Mouse (Mus musculus): ENCODE measurements around the gene Rsad1. TPM values are rescaled to one million over a fixed set of nuclear protein-coding genes. Genes with fewer than 3 reads are reported as not detected.

The Rsad1 gene
- polyA plus RNA-seq, 1 experiment from 2014 or later = 4.3 TPM

DNA sequence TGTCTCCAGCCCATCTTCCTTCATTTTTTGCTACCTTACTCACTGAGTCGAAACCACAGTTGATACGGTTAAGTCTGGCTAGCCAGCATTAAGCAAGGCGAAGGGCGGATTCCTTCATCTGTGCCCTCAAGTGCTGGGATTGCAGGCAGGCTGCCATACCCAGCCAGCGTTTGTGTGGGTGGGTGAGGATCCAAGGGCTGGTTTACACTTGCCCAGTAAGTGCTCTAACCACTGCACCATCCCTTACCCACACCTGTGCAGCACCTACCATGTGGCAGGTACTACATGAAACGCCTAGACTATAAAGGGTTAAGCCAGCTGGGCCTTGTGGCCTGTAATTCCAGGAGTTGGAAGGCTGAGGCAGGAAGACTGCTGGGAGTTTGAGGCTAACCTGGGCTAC is 1.8 kb downstream of the Rsad1 start:
- WGBS = 91% methylated on average over 6 of the region's 6 CpGs
- Histone ChIP-seq H3K4me3 (replicated peaks) (no peak overlapping the region), H3K4me2 (replicated peaks) (no peak overlapping the region), H3K9me3 (replicated peaks) (no peaks in the 10 kb centered on the region), H3K27me3 (no peaks in the 10 kb centered on the region), H3K36me3 (no peaks in the 10 kb centered on the region), H3K4me1 (peaks cover 32% of the 10 kb centered on the region), H3K27ac (replicated peaks) (no peak overlapping the region), H3K9ac (no peak overlapping the region)
- ATAC-seq (ENCODE audit: insufficient number of reproducible peaks, low FRiP score, low TSS enrichment, low read depth) = no peak

DNA sequence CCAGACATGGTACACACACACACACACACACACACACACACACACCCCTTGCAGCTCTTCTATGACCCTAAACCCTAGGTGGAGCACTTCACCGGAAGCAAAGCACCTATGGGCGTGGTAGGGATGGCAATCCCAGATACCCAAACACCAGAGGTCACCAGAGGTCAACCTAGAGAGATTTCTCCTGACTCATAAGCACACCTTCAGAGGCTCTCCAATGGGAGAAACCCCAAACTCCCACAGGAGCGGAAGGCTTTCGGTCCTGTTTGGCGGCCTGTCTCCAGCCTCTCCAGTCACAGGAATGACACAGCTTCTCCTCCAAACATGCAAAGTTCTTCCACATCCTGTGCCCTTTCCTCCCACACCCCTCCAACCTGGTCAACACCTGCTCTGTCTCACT is 2.7 kb downstream of the Rsad1 start:
- no peaks in the 10 kb centered on the region for H3K27me3 ChIP-seq
- H3K9me3 ChIP-seq (replicated peaks) = no peaks in the 10 kb centered on the region
- 92% methylated on average over 5 of the region's 5 CpGs for WGBS
- H3K4me1 ChIP-seq = peaks cover 32% of the 10 kb centered on the region
- H3K27ac ChIP-seq (replicated peaks) = no peak overlapping the region
- no peak overlapping the region for H3K4me3 ChIP-seq (replicated peaks)
- no peak overlapping the region for H3K4me2 ChIP-seq (replicated peaks)
- ATAC-seq (ENCODE audit: insufficient number of reproducible peaks, low FRiP score, low TSS enrichment, low read depth) = no peak
- H3K9ac ChIP-seq = no peak overlapping the region
- no peaks in the 10 kb centered on the region for H3K36me3 ChIP-seq

DNA sequence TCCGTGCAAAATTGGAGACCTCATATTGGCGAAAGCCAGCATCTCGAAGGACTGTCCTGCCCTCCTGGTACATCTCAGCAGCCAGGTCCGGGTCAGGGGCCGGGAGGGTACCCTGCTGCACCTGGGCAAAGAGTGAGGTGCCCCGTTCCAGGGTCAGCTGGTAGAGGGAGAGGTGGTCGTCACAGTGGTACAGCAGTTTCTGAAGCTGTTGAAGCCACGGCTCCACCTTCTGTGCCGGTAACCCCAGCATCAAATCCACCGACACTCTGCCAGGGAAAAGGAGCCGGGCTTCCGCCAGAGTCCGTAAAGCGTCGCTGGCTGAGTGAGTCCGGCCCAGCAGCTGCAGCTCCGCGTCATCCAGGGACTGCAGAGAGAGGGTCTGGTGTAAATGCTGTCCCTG is 4.6 kb downstream of the Rsad1 start:
- no peak overlapping the region for H3K9ac ChIP-seq
- WGBS = 51% methylated on average over 18 of the region's 18 CpGs

DNA sequence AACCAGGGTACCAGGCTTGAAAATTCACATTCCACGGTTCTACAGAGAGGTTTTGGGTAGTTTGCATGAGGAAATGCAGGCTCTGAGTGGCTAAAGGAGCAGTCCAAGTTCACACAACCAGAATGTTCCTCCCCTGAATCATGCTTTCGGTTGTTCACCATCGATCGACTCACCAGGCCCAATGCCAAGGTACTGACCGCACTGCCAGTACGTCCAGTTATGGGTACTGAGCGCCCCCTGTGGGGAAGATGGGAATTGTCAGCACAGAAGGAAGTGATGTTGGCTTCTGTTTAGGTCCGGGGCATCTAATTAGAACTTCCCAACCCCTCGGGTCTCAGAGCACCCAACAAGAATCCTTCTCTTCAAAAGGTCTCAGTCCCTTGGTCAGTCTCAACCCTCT is 5.1 kb downstream of the Rsad1 start:
- no peak overlapping the region for H3K9ac ChIP-seq
- H3K9me3 ChIP-seq (replicated peaks) = no peaks in the 10 kb centered on the region
- H3K4me1 ChIP-seq = peaks cover 20% of the 10 kb centered on the region
- no peaks in the 10 kb centered on the region for H3K27me3 ChIP-seq
- peak overlapping the region; percentile 36 for H3K4me2 ChIP-seq (replicated peaks)
- H3K36me3 ChIP-seq = no peaks in the 10 kb centered on the region
- ATAC-seq (ENCODE audit: insufficient number of reproducible peaks, low FRiP score, low TSS enrichment, low read depth) = 0 out of 2 replicates have a peak, but pooled peaks have one; percentile 8
- H3K4me3 ChIP-seq (replicated peaks) = no peak overlapping the region
- H3K27ac ChIP-seq (replicated peaks) = no peak overlapping the region
- 22% methylated on average over 9 of the region's 9 CpGs for WGBS

More for the DNA sequence above, 4.6 kb downstream of the Rsad1 start:
- Histone ChIP-seq H3K27me3 (no peaks in the 10 kb centered on the region), H3K9me3 (replicated peaks) (no peaks in the 10 kb centered on the region), H3K4me3 (replicated peaks) (0 out of 2 replicates have a peak overlapping the region, but pooled peaks have one; percentile 1), H3K36me3 (no peaks in the 10 kb centered on the region), H3K4me2 (replicated peaks) (peak overlapping the region; percentile 36), H3K4me1 (peaks cover 19% of the 10 kb centered on the region), H3K27ac (replicated peaks) (no peak overlapping the region)
- ATAC-seq (ENCODE audit: insufficient number of reproducible peaks, low FRiP score, low TSS enrichment, low read depth) = no peak

DNA sequence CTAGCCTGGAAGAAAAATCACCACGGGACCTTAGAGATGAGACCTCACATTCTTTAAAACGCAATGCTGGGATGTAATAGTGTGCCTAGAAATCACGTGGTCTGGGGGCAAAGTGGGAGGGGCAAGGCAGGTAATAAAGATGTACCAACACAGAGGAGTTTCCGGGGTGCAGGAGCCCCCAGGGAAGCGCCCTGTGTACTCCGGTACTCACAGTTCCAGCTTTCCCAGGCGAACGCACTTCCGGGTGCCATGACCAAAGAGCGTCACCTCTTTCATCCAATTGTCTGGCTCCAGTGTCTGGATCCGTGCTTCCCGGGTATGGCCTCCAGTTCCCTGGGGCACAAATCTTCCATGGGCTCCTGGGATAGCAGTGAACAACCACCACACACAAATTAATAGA is 5.7 kb downstream of the Rsad1 start:
- H3K9me3 ChIP-seq (replicated peaks) = no peaks in the 10 kb centered on the region
- WGBS = 83% methylated on average over 12 of the region's 12 CpGs
- H3K4me3 ChIP-seq (replicated peaks) = no peak overlapping the region
- no peak overlapping the region for H3K9ac ChIP-seq
- ATAC-seq (ENCODE audit: insufficient number of reproducible peaks, low FRiP score, low TSS enrichment, low read depth) = no peak
- H3K4me2 ChIP-seq (replicated peaks) = no peak overlapping the region
- no peak overlapping the region for H3K27ac ChIP-seq (replicated peaks)
- H3K36me3 ChIP-seq = no peaks in the 10 kb centered on the region
- peaks cover 22% of the 10 kb centered on the region for H3K4me1 ChIP-seq
- no peaks in the 10 kb centered on the region for H3K27me3 ChIP-seq

DNA sequence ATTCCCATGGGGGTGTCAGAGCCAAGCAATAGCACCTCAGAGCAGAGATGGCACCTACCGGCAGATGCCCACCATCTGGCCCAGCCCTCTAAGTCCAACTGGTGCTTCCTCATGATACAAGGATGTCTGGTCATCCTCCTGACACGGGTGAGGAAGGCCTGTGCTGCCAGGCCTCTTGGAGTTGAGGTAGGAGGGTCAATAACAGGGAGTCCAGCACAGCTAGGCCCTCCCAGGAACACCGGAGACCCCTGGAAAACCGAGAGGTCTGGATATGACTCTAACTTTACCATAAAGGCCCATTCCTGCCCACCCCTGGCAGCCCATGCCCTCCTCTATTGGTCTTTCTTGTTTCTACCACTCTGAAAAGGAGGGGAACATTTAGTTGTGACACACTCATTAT is 6.7 kb downstream of the Rsad1 start:
- H3K27ac ChIP-seq (replicated peaks) = no peak overlapping the region
- WGBS = 82% methylated on average over 4 of the region's 4 CpGs
- H3K9ac ChIP-seq = no peak overlapping the region
- no peaks in the 10 kb centered on the region for H3K36me3 ChIP-seq
- ATAC-seq (ENCODE audit: insufficient number of reproducible peaks, low FRiP score, low TSS enrichment, low read depth) = no peak
- H3K4me1 ChIP-seq = peaks cover 17% of the 10 kb centered on the region; the same call in 1 of the 2 replicates
- no peaks in the 10 kb centered on the region for H3K27me3 ChIP-seq
- H3K4me2 ChIP-seq (replicated peaks) = no peak overlapping the region
- H3K4me3 ChIP-seq (replicated peaks) = no peak overlapping the region
- no peaks in the 10 kb centered on the region for H3K9me3 ChIP-seq (replicated peaks)

DNA sequence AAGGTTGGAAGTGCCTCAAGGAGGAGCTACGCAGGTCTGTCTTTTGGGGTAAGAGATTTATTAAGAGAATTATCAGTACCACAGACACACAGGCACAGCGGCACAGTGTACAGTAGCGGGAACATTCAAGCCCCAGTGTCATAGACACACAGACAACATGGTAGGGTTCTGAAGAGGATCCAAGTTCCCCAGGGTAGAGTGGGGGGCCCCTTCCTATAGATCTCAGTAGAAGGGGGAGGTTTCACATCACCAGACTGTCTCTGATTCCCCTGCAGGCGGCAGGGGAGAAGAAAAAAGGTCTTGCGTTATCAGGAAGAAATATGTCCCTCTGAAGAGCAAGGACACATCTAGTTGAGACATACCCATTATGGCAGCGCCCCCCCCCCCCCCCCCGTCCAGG is 9.3 kb downstream of the Rsad1 start:
- no peak for ATAC-seq (ENCODE audit: insufficient number of reproducible peaks, low FRiP score, low TSS enrichment, low read depth)
- Histone ChIP-seq H3K4me2 (replicated peaks) (no peak overlapping the region), H3K4me1 (peaks cover 20% of the 10 kb centered on the region), H3K27me3 (no peaks in the 10 kb centered on the region), H3K27ac (replicated peaks) (no peak overlapping the region), H3K9me3 (replicated peaks) (no peaks in the 10 kb centered on the region), H3K4me3 (replicated peaks) (no peak overlapping the region), H3K9ac (no peak overlapping the region), H3K36me3 (no peaks in the 10 kb centered on the region)
- WGBS = 73% methylated on average over 7 of the region's 7 CpGs

DNA sequence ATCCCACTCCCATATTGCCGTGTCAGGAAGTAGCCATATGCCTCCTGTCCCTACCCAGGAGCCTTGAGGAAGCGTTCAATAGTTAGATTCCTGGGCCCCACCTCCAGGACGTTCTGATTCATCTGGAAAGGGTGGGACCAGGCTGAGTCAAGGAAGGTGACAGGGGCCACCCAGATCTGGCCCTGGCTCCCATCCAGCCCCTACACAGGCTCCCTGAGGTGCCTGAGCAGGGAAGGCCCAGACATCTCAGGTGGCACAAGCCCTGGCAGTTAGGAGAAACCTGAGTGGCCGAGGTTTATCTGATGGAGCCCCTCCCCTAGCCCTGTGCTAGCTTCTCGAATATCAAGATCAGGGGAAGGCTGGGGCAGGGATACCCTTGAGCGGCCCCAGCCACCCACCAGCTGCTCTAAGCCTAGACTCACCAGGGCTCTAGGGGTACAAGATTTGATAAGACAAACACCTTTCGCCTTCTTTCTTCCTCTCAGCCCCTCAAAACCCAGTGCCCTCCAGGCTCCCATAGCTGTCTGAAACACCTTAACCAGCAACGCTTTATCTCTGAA is 10.2 kb downstream of the Rsad1 start:
- Histone ChIP-seq H3K27ac (replicated peaks) (no peak overlapping the region), H3K4me2 (replicated peaks) (no peak overlapping the region), H3K9me3 (replicated peaks) (no peaks in the 10 kb centered on the region), H3K4me1 (peaks cover 13% of the 10 kb centered on the region), H3K27me3 (no peaks in the 10 kb centered on the region), H3K9ac (no peak overlapping the region), H3K4me3 (replicated peaks) (no peak overlapping the region), H3K36me3 (no peaks in the 10 kb centered on the region)
- ATAC-seq (ENCODE audit: insufficient number of reproducible peaks, low FRiP score, low TSS enrichment, low read depth) = no peak
- WGBS = 47% methylated on average over 8 of the region's 8 CpGs

DNA sequence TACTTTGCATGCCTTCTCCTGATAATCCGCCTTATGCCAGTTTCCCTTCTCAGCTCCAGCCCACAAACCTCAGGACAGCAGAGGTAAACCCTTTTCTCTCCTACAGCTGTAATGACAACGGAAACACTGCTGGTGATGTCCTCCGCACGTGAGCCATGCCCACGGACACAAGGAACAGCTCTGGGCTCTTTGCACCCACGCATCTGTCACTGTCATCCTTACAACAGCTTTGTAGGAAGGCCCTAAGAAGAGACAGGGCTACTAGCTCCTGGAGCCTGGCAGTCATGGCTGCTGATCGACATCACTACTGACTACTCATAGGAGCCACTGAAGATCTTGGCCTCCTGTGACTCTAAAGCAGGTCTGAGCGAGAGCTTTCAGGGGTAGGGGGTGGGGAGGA is 15.9 kb downstream of the Rsad1 start:
- H3K9me3 ChIP-seq (replicated peaks) = no peaks in the 10 kb centered on the region
- no peak overlapping the region for H3K9ac ChIP-seq
- no peak overlapping the region for H3K4me2 ChIP-seq (replicated peaks)
- H3K4me3 ChIP-seq (replicated peaks) = no peak overlapping the region
- 82% methylated on average over 8 of the region's 8 CpGs for WGBS
- H3K27me3 ChIP-seq = no peaks in the 10 kb centered on the region
- H3K4me1 ChIP-seq = peaks cover 7% of the 10 kb centered on the region; the same call in 1 of the 2 replicates
- H3K27ac ChIP-seq (replicated peaks) = no peak overlapping the region
- H3K36me3 ChIP-seq = no peaks in the 10 kb centered on the region
- no peak for ATAC-seq (ENCODE audit: insufficient number of reproducible peaks, low FRiP score, low TSS enrichment, low read depth)

DNA sequence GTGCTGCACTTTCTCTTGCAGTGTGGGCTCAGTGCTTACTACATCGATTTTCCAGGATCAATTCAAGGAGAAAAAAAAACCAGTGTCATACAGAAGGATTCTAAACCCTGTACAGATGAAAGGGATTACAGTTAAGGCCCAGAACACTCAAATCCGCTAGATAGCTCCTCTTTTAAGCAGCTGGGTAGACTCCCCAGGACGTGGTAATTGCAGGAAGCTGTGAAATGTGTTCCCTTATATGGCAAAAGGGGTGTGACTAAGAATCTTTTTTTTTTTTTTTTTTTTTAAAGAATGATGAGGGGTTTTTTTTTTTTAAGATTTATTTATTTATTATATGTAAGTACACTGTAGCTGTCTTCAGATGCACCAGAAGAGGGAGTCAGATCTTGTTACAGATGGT is 20.2 kb downstream of the Rsad1 start:
- no peak for ATAC-seq (ENCODE audit: insufficient number of reproducible peaks, low FRiP score, low TSS enrichment, low read depth)
- WGBS = 36% methylated on average over 3 of the region's 3 CpGs
- peaks cover 17% of the 10 kb centered on the region; the same call in 1 of the 2 replicates for H3K4me1 ChIP-seq
- H3K9ac ChIP-seq = no peak overlapping the region
- no peak overlapping the region for H3K4me2 ChIP-seq (replicated peaks)
- no peaks in the 10 kb centered on the region for H3K36me3 ChIP-seq
- no peaks in the 10 kb centered on the region for H3K27me3 ChIP-seq
- no peak overlapping the region for H3K4me3 ChIP-seq (replicated peaks)
- no peak overlapping the region for H3K27ac ChIP-seq (replicated peaks)
- H3K9me3 ChIP-seq (replicated peaks) = no peaks in the 10 kb centered on the region

DNA sequence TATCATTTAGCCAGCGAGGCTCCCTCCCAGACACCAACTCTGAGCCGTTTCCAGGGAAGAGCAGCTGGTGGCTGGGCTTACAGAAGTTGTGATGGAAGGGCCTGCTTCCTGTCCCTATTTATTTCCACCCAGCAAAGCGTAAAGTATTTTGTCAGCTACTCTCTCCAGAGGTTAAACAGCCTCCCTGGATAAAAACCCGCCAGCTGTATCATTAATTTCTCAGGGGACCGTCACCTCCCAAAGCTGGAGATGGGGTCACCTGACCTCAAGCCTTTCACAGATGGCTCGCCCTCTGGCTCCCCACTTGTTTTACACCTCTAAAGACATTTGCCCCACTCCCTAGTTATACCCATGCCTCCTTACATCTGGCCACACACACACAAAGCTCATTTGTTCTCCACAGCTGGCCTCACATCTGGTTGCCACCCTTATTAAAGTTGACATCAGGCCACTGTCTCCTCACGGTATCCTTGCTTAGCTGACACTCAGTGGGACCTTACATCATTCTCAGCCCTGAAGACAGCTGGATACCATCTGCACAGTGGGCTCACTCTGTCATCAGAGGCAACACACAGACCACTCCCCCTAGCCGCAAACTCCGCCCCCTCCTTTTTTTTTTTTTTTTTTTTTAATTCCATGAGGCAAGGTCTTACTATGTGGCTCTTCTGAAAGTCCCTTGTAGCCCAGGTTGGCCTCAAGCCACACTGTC is 22.7 kb downstream of the Rsad1 start:
- Histone ChIP-seq H3K9ac (no peak overlapping the region), H3K27ac (replicated peaks) (0 out of 2 replicates have a peak overlapping the region, but pooled peaks have one; percentile 9), H3K36me3 (no peaks in the 10 kb centered on the region), H3K4me3 (replicated peaks) (no peak overlapping the region), H3K27me3 (no peaks in the 10 kb centered on the region), H3K9me3 (replicated peaks) (no peaks in the 10 kb centered on the region), H3K4me1 (peaks cover 24% of the 10 kb centered on the region; the same call in 1 of the 2 replicates), H3K4me2 (replicated peaks) (no peak overlapping the region)
- ATAC-seq (ENCODE audit: insufficient number of reproducible peaks, low FRiP score, low TSS enrichment, low read depth) = peak; percentile 58
- 32% methylated on average over 9 of the region's 9 CpGs for WGBS

Measured in embryonic facial prominence, embryonic 15.5 days (tissue).